Mouse (Mus musculus) lung, embryonic 14.5 days (tissue): ENCODE data around the gene Astn1. TPM values are rescaled to one million over a fixed set of nuclear protein-coding genes. Genes with fewer than 3 reads are reported as not detected.

Source experiments
- ATAC-seq: fragments of 200-750 bp; cut with Nextera tagmentation; 2 replicates; pipeline ENCODE4 v1.8.0; 2017; ENCODE audit warnings: mild to moderate bottlenecking, moderate TSS enrichment, moderate library complexity; ENCODE audit not compliant: insufficient read depth
- DNase-seq: peaks from one replicate; pipeline ENCODE4 v3.0.0-alpha.2; 2015
- H3K27ac ChIP-seq: fragments of 300-500 bp; sonication (generic); 2 replicates; pipeline ENCODE4 v1.5.1; 2014; ENCODE audit warnings: low read depth, mild to moderate bottlenecking, moderate library complexity
- H3K27me3 ChIP-seq: fragments of 300-500 bp; sonication (generic); 2 replicates; pipeline ENCODE4 v1.6.1; 2014; ENCODE audit warnings: low read length, control low read depth; ENCODE audit not compliant: insufficient read depth
- H3K36me3 ChIP-seq: fragments of 300-500 bp; sonication (generic); 2 replicates; pipeline ENCODE4 v1.6.1; 2014; ENCODE audit warnings: control low read depth; ENCODE audit not compliant: insufficient read depth
- H3K4me1 ChIP-seq: fragments of 300-500 bp; sonication (generic); 2 replicates; pipeline ENCODE4 v1.6.1; 2014; ENCODE audit warnings: antibody characterized with exemption, control low read depth; ENCODE audit not compliant: insufficient read depth
- H3K4me2 ChIP-seq: fragments of 300-500 bp; sonication (generic); 2 replicates; pipeline ENCODE4 v1.6.1; 2014; ENCODE audit warnings: mild to moderate bottlenecking
- H3K4me3 ChIP-seq: fragments of 300-500 bp; sonication (generic); 2 replicates; pipeline ENCODE4 v1.5.1; 2014; ENCODE audit warnings: low read depth, low read length
- H3K9ac ChIP-seq: fragments of 300-500 bp; sonication (generic); 2 replicates; pipeline ENCODE4 v1.6.1; 2014
- H3K9me3 ChIP-seq: fragments of 300-500 bp; sonication (generic); 2 replicates; pipeline ENCODE4 v1.6.1; 2016; ENCODE audit warnings: low read depth, low read length, control low read depth
- CTCF ChIP-seq: IDR thresholded peaks from 2 replicates; pipeline ENCODE4 v1.5.1; 2016; ENCODE audit warnings: antibody characterized with exemption, low read depth
- WGBS: fragments of 180-500 bp; shearing (Covaris S2); extraction: QIAGEN DNeasy Blood & Tissue Kit; methylation state at CpG from one replicate; pipeline ENCODE4 v1.1.7; 2014; 5-methylcytosine and 5-hydroxymethylcytosine counted together
- polyA plus RNA-seq: library from polyadenylated mRNA; unstranded; fragments of >200 nt; fragmentation: Nextera tagmentation; extraction: Ambion mirVana; gene quantifications from 2 replicates; pipeline ENCODE4 v1.2.1, GENCODE M21; 2014

The Astn1 gene
- polyA plus RNA-seq, 1 experiment from 2014 or later = 0.36 TPM

GRCm38 (mm10) chr1:158553341-158553740, 191.3 kb downstream of the Astn1 start:
- H3K4me3 ChIP-seq = no peak overlapping the region
- WGBS = 84% methylated on average over 6 of the region's 6 CpGs
- H3K9ac ChIP-seq = no peak overlapping the region
- DNase-seq = no peak
- H3K9me3 ChIP-seq = no peaks in the 10 kb centered on the region
- no peak for TF ChIP-seq CTCF
- H3K27me3 ChIP-seq = no peaks in the 10 kb centered on the region
- H3K4me2 ChIP-seq = no peak overlapping the region
- H3K27ac ChIP-seq = no peak overlapping the region
- H3K36me3 ChIP-seq = no peaks in the 10 kb centered on the region
- ATAC-seq = no peak
- no peaks in the 10 kb centered on the region for H3K4me1 ChIP-seq

GRCm38 (mm10) chr1:158554020-158554505, 192.0 kb downstream of the Astn1 start:
- Histone ChIP-seq H3K9ac (no peak overlapping the region), H3K27me3 (no peaks in the 10 kb centered on the region), H3K4me1 (no peaks in the 10 kb centered on the region), H3K9me3 (no peaks in the 10 kb centered on the region), H3K4me3 (no peak overlapping the region), H3K27ac (no peak overlapping the region), H3K4me2 (0 out of 2 replicates have a peak overlapping the region, but pooled peaks have one; percentile 29), H3K36me3 (no peaks in the 10 kb centered on the region)
- DNase-seq = peak; percentile 70
- peak; percentile 87 for ATAC-seq
- WGBS = 18% methylated on average over 6 of the region's 6 CpGs
- TF ChIP-seq CTCF = no peak

- H3K27ac ChIP-seq = no peak overlapping the region
- no peak for TF ChIP-seq CTCF
- H3K9me3 ChIP-seq = no peaks in the 10 kb centered on the region
- no peak overlapping the region for H3K4me2 ChIP-seq
- no peaks in the 10 kb centered on the region for H3K27me3 ChIP-seq
- H3K36me3 ChIP-seq = no peaks in the 10 kb centered on the region
- 91% methylated on average over 5 of the region's 5 CpGs for WGBS
- no peaks in the 10 kb centered on the region for H3K4me1 ChIP-seq
- no peak overlapping the region for H3K9ac ChIP-seq
- ATAC-seq (no peak), DNase-seq (no peak)
- no peak overlapping the region for H3K4me3 ChIP-seq
These were observed 211.1 kb downstream of the Astn1 start for GRCm38 (mm10) chr1:158573168-158573567.

- ATAC-seq (no peak), DNase-seq (no peak)
- WGBS = 80% methylated on average over 7 of the region's 7 CpGs
- H3K4me3 ChIP-seq = no peak overlapping the region
- H3K36me3 ChIP-seq = no peaks in the 10 kb centered on the region
- no peaks in the 10 kb centered on the region for H3K4me1 ChIP-seq
- no peak for TF ChIP-seq CTCF
- H3K27me3 ChIP-seq = no peaks in the 10 kb centered on the region
- H3K27ac ChIP-seq = no peak overlapping the region
- H3K4me2 ChIP-seq = no peak overlapping the region
- no peaks in the 10 kb centered on the region for H3K9me3 ChIP-seq
- no peak overlapping the region for H3K9ac ChIP-seq
These were observed 211.5 kb downstream of the Astn1 start for GRCm38 (mm10) chr1:158573597-158573996.

- Histone ChIP-seq H3K9ac (no peak overlapping the region), H3K4me3 (no peak overlapping the region), H3K9me3 (no peaks in the 10 kb centered on the region), H3K27ac (no peak overlapping the region), H3K27me3 (no peaks in the 10 kb centered on the region), H3K4me1 (no peaks in the 10 kb centered on the region), H3K36me3 (no peaks in the 10 kb centered on the region), H3K4me2 (no peak overlapping the region)
- no peak for TF ChIP-seq CTCF
- DNase-seq (no peak), ATAC-seq (no peak)
- WGBS = 36% methylated on average over 1 of the region's 1 CpGs
These were observed 213.9 kb downstream of the Astn1 start for GRCm38 (mm10) chr1:158575997-158576396.

- H3K36me3 ChIP-seq = no peaks in the 10 kb centered on the region
- no peaks in the 10 kb centered on the region for H3K4me1 ChIP-seq
- no peak overlapping the region for H3K4me2 ChIP-seq
- ATAC-seq = no peak
- H3K27ac ChIP-seq = no peak overlapping the region
- H3K4me3 ChIP-seq = no peak overlapping the region
- DNase-seq = no peak
- TF ChIP-seq CTCF = no peak
- no peaks in the 10 kb centered on the region for H3K27me3 ChIP-seq
- H3K9me3 ChIP-seq = no peaks in the 10 kb centered on the region
- no peak overlapping the region for H3K9ac ChIP-seq
These were observed 219.7 kb downstream of the Astn1 start for GRCm38 (mm10) chr1:158581806-158582205.

- Histone ChIP-seq H3K27me3 (no peaks in the 10 kb centered on the region), H3K4me1 (no peaks in the 10 kb centered on the region), H3K36me3 (no peaks in the 10 kb centered on the region), H3K9me3 (no peaks in the 10 kb centered on the region), H3K27ac (no peak overlapping the region), H3K9ac (no peak overlapping the region), H3K4me2 (no peak overlapping the region), H3K4me3 (no peak overlapping the region)
- ATAC-seq (no peak), DNase-seq (no peak)
- no peak for TF ChIP-seq CTCF
- 76% methylated on average over 3 of the region's 3 CpGs for WGBS
These were observed 226.8 kb downstream of the Astn1 start for GRCm38 (mm10) chr1:158588903-158589302.
